Mouse (Mus musculus): ENCODE results near the gene Itln1. TPM values are rescaled to one million over a fixed set of nuclear protein-coding genes. Genes with fewer than 3 reads are reported as not detected.

Gene Itln1
- polyA plus RNA-seq, 1 experiment from 2014 or later = not detected

DNA sequence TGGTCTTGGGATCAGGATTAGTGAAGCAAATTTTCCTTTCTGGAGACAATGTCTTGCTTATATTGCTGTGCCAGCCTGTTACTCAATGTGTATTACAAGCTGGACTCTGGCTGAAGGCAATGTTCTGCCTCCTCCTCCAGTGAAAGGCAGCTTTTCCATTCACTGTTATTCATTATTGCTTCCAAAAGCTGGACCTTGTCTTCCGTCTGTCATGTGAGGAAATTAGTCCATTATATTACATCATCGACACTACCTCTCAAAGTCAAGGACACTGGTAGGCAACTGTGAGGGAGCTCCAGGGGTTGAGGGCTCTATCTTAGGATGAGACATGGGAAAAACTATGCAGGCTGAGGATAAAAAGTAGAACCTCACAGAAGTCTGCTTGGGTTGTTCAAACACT is 21.3 kb upstream of the Itln1 start:
- Histone ChIP-seq H3K4me3 (no peak overlapping the region), H3K27me3 (replicated peaks; ENCODE audit: low read depth, poor library complexity, severe bottlenecking) (no peaks in the 10 kb centered on the region), H3K36me3 (replicated peaks) (no peaks in the 10 kb centered on the region), H3K4me1 (peaks cover 2% of the 10 kb centered on the region; the same call in 1 of the 2 replicates), H3K27ac (replicated peaks) (no peak overlapping the region), H3K9me3 (no peaks in the 10 kb centered on the region)
- 90% methylated on average over 2 of the region's 2 CpGs for WGBS
- DNase-seq (ENCODE audit: low spot score) = no peak

DNA sequence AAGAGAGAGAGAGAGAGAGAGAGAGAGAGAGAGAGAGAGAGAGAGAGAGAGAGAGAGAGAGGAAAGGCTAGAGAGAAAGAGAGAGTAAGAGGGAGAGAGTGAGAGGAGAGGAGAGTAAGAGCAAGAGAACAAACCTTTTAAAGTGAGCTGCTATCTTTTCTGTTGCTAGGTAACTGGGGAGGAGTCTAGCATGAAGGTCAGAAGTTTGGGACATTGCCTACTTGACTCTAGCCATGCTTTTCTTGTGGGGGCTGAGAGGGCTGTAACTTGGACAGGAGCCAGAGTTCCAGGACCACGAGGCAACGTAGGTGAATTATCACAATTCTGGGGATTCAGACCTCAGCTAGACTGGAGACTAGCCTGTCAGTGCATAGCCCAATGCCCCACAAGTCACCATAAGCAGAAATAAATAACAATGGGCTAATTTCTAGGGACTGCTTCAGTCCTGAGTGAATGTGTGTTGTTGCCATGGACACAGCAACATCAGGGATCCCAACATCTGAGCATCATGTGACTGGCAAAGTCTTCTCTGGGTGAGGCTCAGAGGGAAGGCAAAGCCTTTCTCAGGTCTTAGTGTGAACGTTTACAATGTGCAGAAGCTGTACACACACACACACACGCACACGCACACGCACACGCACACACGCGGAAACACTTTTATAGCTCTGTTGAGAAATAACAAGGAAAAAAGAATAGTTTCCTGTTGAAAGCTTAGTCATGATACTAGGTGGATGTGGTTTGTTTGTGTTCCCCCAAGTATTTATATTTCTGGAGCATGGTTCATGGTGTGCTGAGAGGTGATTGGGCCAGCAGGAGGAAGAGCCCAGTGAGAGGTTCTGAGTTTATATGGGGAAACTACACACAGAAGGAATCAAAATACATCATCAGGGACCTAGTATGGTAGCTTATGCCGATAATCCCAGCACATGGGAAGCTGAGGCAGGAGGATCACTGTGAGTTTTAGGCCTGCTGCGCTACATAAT is 18.6 kb upstream of the Itln1 start:
- H3K27me3 ChIP-seq (replicated peaks; ENCODE audit: low read depth, poor library complexity, severe bottlenecking) = no peaks in the 10 kb centered on the region
- no peak overlapping the region for H3K4me3 ChIP-seq
- WGBS = 91% methylated on average over 11 of the region's 11 CpGs
- H3K4me1 ChIP-seq = no peaks in the 10 kb centered on the region
- DNase-seq (ENCODE audit: low spot score) = no peak
- H3K36me3 ChIP-seq (replicated peaks) = no peaks in the 10 kb centered on the region
- H3K9me3 ChIP-seq = peaks cover 4% of the 10 kb centered on the region; the same call in 1 of the 2 replicates
- H3K27ac ChIP-seq (replicated peaks) = no peak overlapping the region

DNA sequence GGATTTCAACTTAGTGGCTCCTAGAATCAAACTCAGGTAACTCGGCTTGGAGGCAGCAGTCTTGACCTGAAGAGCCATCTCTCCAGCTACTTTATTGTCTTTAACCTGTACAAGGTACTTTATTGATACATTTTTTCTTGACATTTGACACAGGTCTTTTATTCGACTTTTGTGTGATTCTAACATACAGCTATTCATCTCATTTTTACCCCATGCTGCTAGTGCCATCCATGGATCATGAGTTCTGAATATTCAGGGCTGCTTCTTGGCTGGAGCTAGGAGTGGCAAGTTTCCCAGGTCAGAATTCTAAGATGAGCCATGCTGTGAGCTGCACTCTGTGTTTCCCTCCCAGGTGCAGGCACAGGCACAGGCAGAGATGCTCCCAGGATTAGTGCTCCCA is 17.1 kb upstream of the Itln1 start:
- no peaks in the 10 kb centered on the region for H3K27me3 ChIP-seq (replicated peaks; ENCODE audit: low read depth, poor library complexity, severe bottlenecking)
- H3K9me3 ChIP-seq = peaks cover 4% of the 10 kb centered on the region; the same call in 1 of the 2 replicates
- H3K4me1 ChIP-seq = no peaks in the 10 kb centered on the region
- no peak overlapping the region for H3K4me3 ChIP-seq
- no peaks in the 10 kb centered on the region for H3K36me3 ChIP-seq (replicated peaks)
- no peak for DNase-seq (ENCODE audit: low spot score)
- no peak overlapping the region for H3K27ac ChIP-seq (replicated peaks)
- 89% methylated on average over 2 of the region's 2 CpGs for WGBS

DNA sequence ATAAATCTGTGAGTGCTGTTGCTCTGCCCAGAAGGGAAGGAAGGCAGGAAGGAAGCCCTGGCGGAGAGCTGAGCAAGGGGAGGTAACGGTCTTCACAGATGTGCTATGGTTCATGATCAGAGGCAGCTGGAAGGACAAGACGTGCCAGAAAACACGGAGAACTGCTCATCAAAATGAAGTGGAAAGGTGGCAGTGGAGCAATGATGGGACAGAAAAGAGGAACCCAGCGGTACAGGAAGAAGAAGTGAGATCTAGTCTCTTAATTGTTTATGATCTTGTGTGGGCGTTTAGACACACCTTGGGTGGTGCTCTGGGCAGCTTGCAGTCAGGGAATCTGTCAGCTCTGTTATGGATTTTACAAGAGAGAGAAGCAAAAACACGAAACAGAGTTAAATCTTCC is 16.2 kb upstream of the Itln1 start:
- H3K9me3 ChIP-seq = peaks cover 4% of the 10 kb centered on the region; the same call in 1 of the 2 replicates
- H3K4me3 ChIP-seq = no peak overlapping the region
- H3K27ac ChIP-seq (replicated peaks) = no peak overlapping the region
- H3K27me3 ChIP-seq (replicated peaks; ENCODE audit: low read depth, poor library complexity, severe bottlenecking) = no peaks in the 10 kb centered on the region
- H3K36me3 ChIP-seq (replicated peaks) = no peaks in the 10 kb centered on the region
- WGBS = 87% methylated on average over 7 of the region's 7 CpGs
- no peak for DNase-seq (ENCODE audit: low spot score)
- H3K4me1 ChIP-seq = no peaks in the 10 kb centered on the region

DNA sequence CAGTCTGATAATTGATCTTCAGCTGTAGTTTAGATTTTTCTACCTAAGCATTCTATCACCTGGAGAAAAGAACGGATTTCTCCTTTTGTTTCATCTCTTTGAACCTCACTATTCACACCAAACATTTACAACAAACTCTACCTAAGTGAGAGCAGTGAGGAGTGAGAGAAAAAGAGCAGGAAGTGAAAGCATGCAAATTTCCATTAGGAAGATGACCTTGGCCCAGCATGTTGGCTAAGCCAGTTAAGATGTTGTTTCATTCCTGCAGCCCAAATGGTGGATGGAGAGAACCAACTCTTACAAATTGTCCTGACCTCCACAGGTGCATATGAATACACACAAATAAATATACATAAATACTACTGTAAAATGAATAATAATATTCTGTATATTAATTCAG is 5.6 kb upstream of the Itln1 start:
- DNase-seq (ENCODE audit: low spot score) = no peak
- H3K4me1 ChIP-seq = no peaks in the 10 kb centered on the region

DNA sequence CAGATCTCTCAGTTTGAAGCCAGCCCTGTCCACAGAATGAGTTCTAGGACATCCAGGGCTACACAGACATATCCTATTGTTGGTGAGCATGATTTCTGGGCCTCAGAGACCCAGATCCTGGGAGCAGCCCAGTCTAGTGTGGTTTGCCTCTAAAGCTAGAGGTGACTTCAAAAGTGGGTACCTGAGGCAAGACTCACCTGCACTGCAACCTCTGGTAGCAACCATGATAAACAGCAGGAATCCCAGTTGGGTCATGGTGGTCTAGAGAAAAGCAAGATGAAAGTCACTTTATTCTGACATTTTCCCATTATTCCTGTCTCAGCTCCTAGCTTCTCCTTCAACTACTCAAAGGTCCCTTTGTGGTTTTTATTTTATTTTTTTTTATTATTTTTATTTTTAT is 537 bp downstream of the Itln1 start:
- H3K27me3 ChIP-seq (replicated peaks; ENCODE audit: low read depth, poor library complexity, severe bottlenecking) = no peaks in the 10 kb centered on the region
- peaks cover 11% of the 10 kb centered on the region; the same call in 1 of the 2 replicates for H3K9me3 ChIP-seq
- no peaks in the 10 kb centered on the region for H3K4me1 ChIP-seq
- DNase-seq (ENCODE audit: low spot score) = no peak
- H3K4me3 ChIP-seq = no peak overlapping the region
- no peak overlapping the region for H3K27ac ChIP-seq (replicated peaks)
- no peaks in the 10 kb centered on the region for H3K36me3 ChIP-seq (replicated peaks)

More for the DNA sequence above, 5.6 kb upstream of the Itln1 start:
- H3K9me3 ChIP-seq = peaks cover 18% of the 10 kb centered on the region
- no peaks in the 10 kb centered on the region for H3K36me3 ChIP-seq (replicated peaks)
- H3K27ac ChIP-seq (replicated peaks) = no peak overlapping the region
- H3K4me3 ChIP-seq = no peak overlapping the region
- WGBS = 83% methylated on average over 1 of the region's 1 CpGs
- no peaks in the 10 kb centered on the region for H3K27me3 ChIP-seq (replicated peaks; ENCODE audit: low read depth, poor library complexity, severe bottlenecking)

DNA sequence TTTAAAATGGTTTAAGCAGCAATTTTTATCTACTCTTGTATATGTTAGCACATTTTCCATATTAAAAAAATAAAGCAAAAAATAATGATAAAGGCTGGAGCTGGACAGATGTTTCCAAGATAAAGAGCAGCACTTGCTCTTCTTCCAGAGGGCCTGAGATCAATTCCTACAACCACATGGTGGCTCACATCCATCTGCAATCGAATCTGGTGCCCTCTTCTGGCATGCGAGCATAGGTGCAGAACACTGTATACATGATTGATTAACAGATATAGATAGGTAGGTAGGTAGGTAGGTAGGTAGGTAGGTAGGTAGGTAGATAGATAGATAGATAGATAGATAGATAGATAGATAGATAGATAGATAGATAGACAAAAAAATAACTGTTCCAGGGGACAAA is 2.3 kb downstream of the Itln1 start:
- H3K36me3 ChIP-seq (replicated peaks) = no peaks in the 10 kb centered on the region
- no peaks in the 10 kb centered on the region for H3K9me3 ChIP-seq
- no peak overlapping the region for H3K27ac ChIP-seq (replicated peaks)
- H3K4me3 ChIP-seq = no peak overlapping the region
- H3K4me1 ChIP-seq = no peaks in the 10 kb centered on the region
- 61% methylated on average over 2 of the region's 2 CpGs for WGBS
- H3K27me3 ChIP-seq (replicated peaks; ENCODE audit: low read depth, poor library complexity, severe bottlenecking) = no peaks in the 10 kb centered on the region
- no peak for DNase-seq (ENCODE audit: low spot score)

DNA sequence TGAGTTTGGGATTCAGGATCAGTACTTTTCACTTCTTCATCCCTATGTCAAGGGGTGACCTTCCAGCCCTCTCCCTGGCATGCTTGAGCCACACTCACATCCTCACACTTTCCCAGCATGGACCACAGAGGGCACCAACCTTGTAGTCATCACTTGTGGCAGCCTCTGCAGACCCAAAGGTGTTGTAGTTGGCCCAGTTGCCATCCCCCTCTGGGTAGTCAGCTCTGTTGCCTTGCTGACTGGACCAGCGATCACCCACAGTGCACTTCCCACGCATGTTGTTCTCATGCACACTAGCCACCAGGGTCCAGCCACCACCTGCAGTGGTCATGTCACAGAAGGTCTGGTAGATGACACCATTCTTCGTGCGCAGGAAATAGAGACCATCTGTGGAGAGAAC is 3.7 kb downstream of the Itln1 start:
- no peaks in the 10 kb centered on the region for H3K4me1 ChIP-seq
- no peaks in the 10 kb centered on the region for H3K9me3 ChIP-seq
- H3K36me3 ChIP-seq (replicated peaks) = no peaks in the 10 kb centered on the region
- H3K27me3 ChIP-seq (replicated peaks; ENCODE audit: low read depth, poor library complexity, severe bottlenecking) = no peaks in the 10 kb centered on the region
- H3K27ac ChIP-seq (replicated peaks) = no peak overlapping the region
- H3K4me3 ChIP-seq = no peak overlapping the region
- WGBS = 93% methylated on average over 4 of the region's 4 CpGs
- DNase-seq (ENCODE audit: low spot score) = no peak

DNA sequence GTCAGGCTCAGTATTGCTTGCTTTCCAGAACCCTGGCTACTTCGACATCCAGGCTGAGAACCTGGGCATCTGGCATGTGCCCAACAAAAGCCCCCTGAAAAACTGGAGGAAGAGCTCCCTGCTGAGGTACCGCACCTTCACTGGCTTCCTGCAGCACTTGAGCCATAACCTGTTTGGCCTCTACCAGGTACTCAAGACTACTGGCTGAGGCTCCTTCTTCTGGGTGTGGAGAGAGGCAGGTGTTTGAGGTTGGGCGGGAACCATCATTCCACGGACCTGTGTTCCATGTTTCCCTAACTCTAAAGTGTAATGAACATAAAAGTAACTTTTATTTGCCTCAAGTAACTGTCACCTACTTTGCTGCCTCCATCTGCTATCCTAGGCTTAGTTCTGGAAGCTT is 19.5 kb downstream of the Itln1 start:
- no peaks in the 10 kb centered on the region for H3K36me3 ChIP-seq (replicated peaks)
- H3K4me3 ChIP-seq = no peak overlapping the region
- WGBS = 88% methylated on average over 4 of the region's 4 CpGs
- H3K9me3 ChIP-seq = no peaks in the 10 kb centered on the region
- H3K4me1 ChIP-seq = no peaks in the 10 kb centered on the region
- H3K27me3 ChIP-seq (replicated peaks; ENCODE audit: low read depth, poor library complexity, severe bottlenecking) = no peaks in the 10 kb centered on the region
- no peak overlapping the region for H3K27ac ChIP-seq (replicated peaks)
- DNase-seq (ENCODE audit: low spot score) = no peak

DNA sequence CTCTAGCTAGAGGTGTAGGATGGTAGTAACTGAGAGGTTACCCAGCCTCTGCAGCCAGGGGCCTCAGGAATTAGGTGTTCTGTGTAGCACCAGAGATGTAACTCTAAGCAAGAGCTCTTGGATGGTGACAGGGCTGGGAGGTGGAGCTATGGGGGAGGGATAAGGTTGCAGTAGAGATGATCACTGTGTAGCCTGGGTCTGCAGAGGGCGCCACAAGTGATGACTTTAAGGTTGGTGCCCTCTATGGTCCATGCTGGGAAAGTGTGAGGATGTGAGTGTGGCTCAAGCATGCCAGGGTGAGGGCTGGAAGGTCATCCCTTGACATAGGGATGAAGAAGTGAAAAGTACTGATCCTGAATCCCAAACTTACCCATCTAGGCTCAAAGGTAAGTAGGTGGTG is 20.1 kb downstream of the Itln1 start:
- DNase-seq (ENCODE audit: low spot score) = no peak
- 5% methylated on average over 1 of the region's 1 CpGs for WGBS
- Histone ChIP-seq H3K27me3 (replicated peaks; ENCODE audit: low read depth, poor library complexity, severe bottlenecking) (no peaks in the 10 kb centered on the region), H3K4me3 (no peak overlapping the region), H3K27ac (replicated peaks) (no peak overlapping the region), H3K9me3 (no peaks in the 10 kb centered on the region), H3K36me3 (replicated peaks) (no peaks in the 10 kb centered on the region), H3K4me1 (no peaks in the 10 kb centered on the region)

DNA sequence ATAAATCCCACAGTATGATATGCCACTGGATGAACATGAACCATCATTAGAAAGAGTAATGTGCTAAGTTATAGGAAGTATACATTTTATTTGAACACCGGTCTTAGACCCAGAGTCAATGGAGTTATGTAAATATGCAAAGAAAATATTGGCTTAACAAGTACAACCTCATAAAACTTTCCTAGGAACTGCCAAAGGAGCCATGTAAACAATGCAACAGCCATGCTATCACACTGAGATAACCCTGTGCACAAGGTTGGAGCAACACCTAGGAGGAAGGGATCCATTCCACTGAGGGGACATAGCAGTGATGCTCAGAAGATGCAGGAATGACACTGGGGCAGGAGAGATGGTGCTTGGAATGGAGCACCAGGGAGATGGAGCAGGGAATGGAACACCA is 21.3 kb downstream of the Itln1 start:
- Histone ChIP-seq H3K4me1 (no peaks in the 10 kb centered on the region), H3K4me3 (no peak overlapping the region), H3K27me3 (replicated peaks; ENCODE audit: low read depth, poor library complexity, severe bottlenecking) (no peaks in the 10 kb centered on the region), H3K27ac (replicated peaks) (no peak overlapping the region), H3K9me3 (no peaks in the 10 kb centered on the region), H3K36me3 (replicated peaks) (no peaks in the 10 kb centered on the region)
- DNase-seq (ENCODE audit: low spot score) = no peak
- 86% methylated on average over 1 of the region's 1 CpGs for WGBS

DNA sequence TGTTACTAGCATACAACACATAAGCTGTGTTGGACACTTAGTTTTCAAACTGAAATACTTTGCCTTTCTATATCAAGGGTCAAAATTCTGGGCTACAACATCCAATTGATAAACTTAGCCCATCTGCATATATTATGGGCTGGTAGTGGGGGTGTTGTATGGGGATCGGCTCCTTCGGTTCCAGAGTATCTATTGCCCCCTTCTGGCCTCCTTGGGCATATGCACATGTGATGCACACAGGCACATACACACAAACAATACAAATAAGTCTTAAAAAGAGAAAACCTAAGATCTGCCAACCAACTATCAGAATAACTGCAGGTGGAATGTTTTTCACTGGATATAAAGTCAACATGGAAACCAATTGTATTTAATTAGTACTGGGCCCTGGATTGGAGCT is 21.9 kb downstream of the Itln1 start:
- Histone ChIP-seq H3K4me1 (no peaks in the 10 kb centered on the region), H3K27me3 (replicated peaks; ENCODE audit: low read depth, poor library complexity, severe bottlenecking) (no peaks in the 10 kb centered on the region), H3K27ac (replicated peaks) (no peak overlapping the region), H3K4me3 (no peak overlapping the region), H3K36me3 (replicated peaks) (no peaks in the 10 kb centered on the region), H3K9me3 (no peaks in the 10 kb centered on the region)
- no peak for DNase-seq (ENCODE audit: low spot score)
- 95% methylated on average over 2 of the region's 2 CpGs for WGBS

DNA sequence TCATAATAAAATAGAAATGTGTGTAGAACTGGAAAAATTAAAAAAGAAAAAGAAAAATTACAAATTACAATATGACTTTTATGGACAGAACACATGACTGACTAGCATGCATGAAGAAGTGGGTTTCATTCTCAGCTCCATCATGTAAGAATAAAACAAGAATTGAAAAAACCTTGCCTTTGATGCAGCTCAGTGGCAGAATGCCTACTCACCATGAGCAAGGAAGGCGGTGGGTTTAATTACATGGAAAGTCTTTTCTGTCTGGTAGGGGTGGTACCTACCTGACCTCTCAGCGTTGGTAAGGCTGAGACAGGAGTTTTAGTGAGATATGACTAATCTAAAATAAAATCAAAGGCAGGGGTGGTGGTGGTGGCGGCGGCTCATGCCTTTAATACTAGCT is 30.5 kb downstream of the Itln1 start:
- Histone ChIP-seq H3K9me3 (no peaks in the 10 kb centered on the region), H3K4me1 (peaks cover 11% of the 10 kb centered on the region), H3K4me3 (peak overlapping the region; percentile 71), H3K36me3 (replicated peaks) (no peaks in the 10 kb centered on the region), H3K27ac (replicated peaks) (no peak overlapping the region), H3K27me3 (replicated peaks; ENCODE audit: low read depth, poor library complexity, severe bottlenecking) (no peaks in the 10 kb centered on the region)
- DNase-seq (ENCODE audit: low spot score) = no peak
- WGBS = 86% methylated on average over 4 of the region's 4 CpGs
